Mouse (Mus musculus) spleen, postnatal 10 days (tissue): ENCODE measurements around the gene Arl5b.

ENCODE experiments used
- DNase-seq, 2 experiments: peaks; one replicate each; pipeline ENCODE4 v3.0.0; 2021 to 2022; ENCODE audit warnings: low spot score in 2 of 2

The Arl5b gene

DNA sequence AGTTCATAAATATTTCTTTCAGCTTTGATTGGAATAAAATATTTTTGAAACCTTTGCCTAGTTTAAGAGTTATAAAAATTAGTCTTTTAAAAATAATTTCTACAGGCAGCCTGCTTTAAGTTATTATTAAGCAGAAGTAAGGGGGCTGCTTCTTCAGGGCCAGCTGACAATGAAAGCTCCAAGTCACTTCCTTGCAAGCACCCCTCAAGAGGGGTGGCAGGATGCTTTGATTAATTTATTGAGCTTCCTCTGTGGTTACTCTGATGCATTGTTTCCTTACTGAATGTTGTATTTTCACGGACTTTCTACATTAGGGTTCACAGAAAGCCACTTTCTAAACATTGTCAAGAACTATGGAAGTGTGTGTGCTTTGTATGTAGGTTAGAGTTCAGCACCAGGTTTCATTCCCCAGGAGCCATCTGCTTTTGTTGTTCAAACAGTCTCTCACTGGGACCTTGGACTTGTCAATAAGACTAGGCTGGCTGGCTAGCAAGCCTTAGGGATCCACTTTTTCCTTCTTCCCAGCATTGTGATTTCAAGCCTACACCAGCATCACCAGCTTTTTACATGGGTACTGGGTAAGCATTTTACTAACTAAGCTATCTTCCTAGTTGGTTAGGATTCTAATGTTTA lies 62.7 kb downstream of the Arl5b start:
- no peak for DNase-seq

DNA sequence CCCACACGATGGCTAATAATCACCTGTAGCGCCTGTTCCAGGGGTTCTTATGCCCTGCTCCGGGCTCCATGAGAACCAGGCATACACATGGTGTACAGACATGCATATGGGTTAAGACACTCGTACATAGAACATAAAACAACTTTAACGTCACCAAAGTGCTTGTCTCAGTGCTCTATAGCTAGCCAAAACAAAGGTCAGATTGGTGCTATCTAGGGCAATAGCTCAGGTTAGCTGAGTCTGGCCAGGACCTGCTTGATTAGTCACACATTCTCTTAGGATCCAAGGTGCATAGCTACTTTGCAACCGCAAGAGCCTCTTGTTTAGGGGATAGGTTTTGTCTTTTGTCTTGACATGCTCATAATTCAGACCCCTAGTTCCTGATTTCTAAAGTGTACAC lies 63.5 kb downstream of the Arl5b start:
- DNase-seq: no peak

DNA sequence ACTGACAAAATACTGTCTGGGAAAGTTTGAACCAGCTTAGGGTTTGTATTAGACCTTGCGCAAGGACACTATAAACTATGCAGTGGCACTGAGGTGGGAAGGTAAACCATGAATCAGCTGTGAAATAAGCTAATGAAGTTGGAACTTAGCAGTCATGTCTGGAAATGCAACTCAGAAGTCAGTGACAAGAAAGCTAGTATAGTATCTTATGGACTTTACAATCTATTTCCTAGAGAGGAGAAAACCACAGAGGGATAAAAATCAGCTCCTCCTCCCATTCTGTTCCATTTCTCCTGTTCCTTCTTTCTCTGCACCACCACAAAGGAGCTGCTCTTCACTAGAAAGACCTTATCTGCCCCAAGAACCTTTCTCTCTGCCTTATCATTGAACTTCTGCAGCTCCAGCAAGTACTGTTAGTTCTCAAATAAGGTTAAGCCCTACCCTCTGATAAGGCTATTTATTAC lies 72.1 kb downstream of the Arl5b start:
- DNase-seq: no peak
